Mouse (Mus musculus) cerebellum, adult 2 months (tissue): ENCODE measurements around the gene Apon.

Source experiments
- CTCF ChIP-seq: fragments of 200-500 bp; IDR thresholded peaks from 2 replicates; pipeline ENCODE4 v1.5.1; 2011; ENCODE audit warnings: low read depth, mild to moderate bottlenecking, control low read depth, low read length, moderate library complexity, borderline replicate concordance; ENCODE audit not compliant: insufficient read depth
- POLR2A ChIP-seq: fragments of 200-500 bp; IDR thresholded peaks from 2 replicates; pipeline ENCODE4 v1.6.1; 2011; ENCODE audit warnings: low read length, control low read depth, borderline replicate concordance; ENCODE audit not compliant: insufficient read depth

DNA sequence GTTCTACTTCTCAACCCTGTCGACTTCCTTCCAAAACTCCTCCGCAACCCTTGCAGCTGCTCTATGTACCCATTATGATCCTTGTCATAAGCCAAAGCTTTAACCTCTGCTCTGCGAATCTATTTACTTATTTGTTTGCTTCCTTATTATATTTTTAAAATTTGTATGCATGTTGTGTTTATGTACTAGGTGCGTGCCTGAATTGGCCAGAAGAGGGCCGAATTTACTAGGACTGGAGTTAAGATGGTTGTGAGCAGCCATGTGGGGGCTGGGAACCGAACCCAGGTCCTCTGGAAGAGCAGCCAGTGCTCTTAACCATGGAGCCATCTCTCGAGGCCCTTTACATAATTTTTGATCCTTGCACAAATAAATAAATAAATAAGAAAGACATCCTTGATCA, 17.0 kb downstream of the Apon start:
- TF ChIP-seq CTCF (no peak), POLR2A (no peak)
